Mouse (Mus musculus): ENCODE data around the gene Crtc3.

DNA sequence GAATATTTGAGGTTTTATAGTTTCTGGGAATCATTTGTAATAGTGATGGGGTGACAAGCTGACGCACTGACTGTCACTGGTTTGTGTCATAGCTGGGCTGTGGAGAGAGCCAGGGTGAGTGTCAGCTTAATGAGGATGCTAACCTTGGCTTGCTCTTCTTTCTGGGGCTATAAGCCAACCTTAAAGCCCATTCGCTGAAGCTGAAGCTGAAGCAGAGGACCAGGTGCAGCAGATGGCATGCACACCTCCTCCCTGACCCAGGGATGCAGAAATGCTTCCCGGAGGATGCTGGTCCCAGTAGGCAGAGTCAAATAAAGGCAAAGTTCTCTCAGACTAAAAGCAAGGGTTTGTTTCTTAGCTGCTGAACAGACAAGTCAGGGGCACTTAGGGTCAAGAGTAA lies 48.7 kb downstream of the Crtc3 start:
- TF ChIP-seq POLR2A (IDR thresholded peaks at IDR 0.05; ENCODE audit: insufficient read depth, low read depth, low read length) (no peak), CTCF (IDR thresholded peaks at IDR 0.05; ENCODE audit: insufficient read depth, low read depth, low read length) (no peak)

Data from olfactory bulb, adult 2 months (tissue).